Mouse (Mus musculus) c-Kit-positive CD71-positive TER-119-negative erythroid progenitor cells, embryonic 14.5 days (primary cell): ENCODE measurements around the gene Cbs.

Experiments
- DNase-seq: peaks from one replicate; pipeline ENCODE4 v3.0.0-alpha.2; 2013; ENCODE audit warnings: low read depth

The Cbs gene

GRCm38 (mm10) chr17:31588115-31588514 is 48.9 kb downstream of the Cbs start:
- no peak for DNase-seq

- DNase-seq = no peak
Measured at GRCm38 (mm10) chr17:31583781-31584180, 53.3 kb downstream of the Cbs start.

- DNase-seq = no peak
Measured at GRCm38 (mm10) chr17:31583185-31583584, 53.9 kb downstream of the Cbs start.

GRCm38 (mm10) chr17:31580344-31580743 is 56.7 kb downstream of the Cbs start:
- DNase-seq = no peak

- no peak for DNase-seq
Measured at GRCm38 (mm10) chr17:31576394-31577175, 60.5 kb downstream of the Cbs start.

GRCm38 (mm10) chr17:31574662-31575061 is 62.4 kb downstream of the Cbs start:
- no peak for DNase-seq

- no peak for DNase-seq
Measured at GRCm38 (mm10) chr17:31571689-31572088, 65.3 kb downstream of the Cbs start.

GRCm38 (mm10) chr17:31570321-31570925 is 66.6 kb downstream of the Cbs start:
- peak; percentile 54 for DNase-seq

- DNase-seq = no peak
Measured at GRCm38 (mm10) chr17:31569756-31570155, 67.3 kb downstream of the Cbs start.

GRCm38 (mm10) chr17:31566276-31566675 is 70.8 kb downstream of the Cbs start:
- DNase-seq = no peak

- DNase-seq = peak; percentile 25
Measured at GRCm38 (mm10) chr17:31565141-31566056, 71.6 kb downstream of the Cbs start.

- no peak for DNase-seq
Measured at GRCm38 (mm10) chr17:31564858-31565140, 72.2 kb downstream of the Cbs start.

- peak; percentile 99 for DNase-seq
Measured at GRCm38 (mm10) chr17:31564015-31564857, 72.8 kb downstream of the Cbs start, which contains the start of gene Pknox1. Gene Pknox1 (plus strand): TSS chr17:31564734.

GRCm38 (mm10) chr17:31563632-31564014 is 73.4 kb downstream of the Cbs start:
- peak; percentile 21 for DNase-seq

- DNase-seq = no peak
Measured at GRCm38 (mm10) chr17:31559021-31559789, 77.8 kb downstream of the Cbs start.
